Mouse (Mus musculus) CH12.LX (cell line): ENCODE results near the gene Vps4b.

Source experiments
- NELFE ChIP-seq: IDR thresholded peaks from 2 replicates; pipeline ENCODE4 v1.6.1; 2011; ENCODE audit warnings: low read depth, low read length, improper control_type of control experiment
- POLR2A ChIP-seq: IDR thresholded peaks from 2 replicates; pipeline ENCODE4 v1.6.1; 2011; ENCODE audit warnings: low read depth, mild to moderate bottlenecking, improper control_type of control experiment, low read length

DNA sequence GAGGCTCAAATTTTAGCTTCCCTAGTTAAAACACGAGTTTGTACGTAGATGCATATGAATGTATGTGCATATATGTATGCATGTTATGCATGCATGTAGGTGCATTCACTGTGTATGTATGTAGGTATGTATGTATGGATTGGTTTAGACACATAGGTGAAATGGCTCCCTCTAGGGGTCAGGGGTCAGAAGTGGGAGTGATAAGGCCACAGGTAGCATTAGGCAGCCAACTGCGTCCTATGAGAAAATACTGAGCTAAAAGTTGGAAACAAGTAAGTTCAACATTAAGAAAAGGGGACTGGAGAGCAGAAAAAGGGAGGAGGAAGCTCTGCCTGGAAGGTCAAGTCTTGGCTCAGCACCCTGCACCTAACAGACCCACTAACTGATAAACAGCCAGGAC is 58.4 kb downstream of the Vps4b start:
- no peak for TF ChIP-seq POLR2A
- no peak for TF ChIP-seq NELFE
